Mouse (Mus musculus): ENCODE measurements around the gene Trim11. TPM values are rescaled to one million over a fixed set of nuclear protein-coding genes. Genes with fewer than 3 reads are reported as not detected.
A peak's percentile ranks its signal among the peaks of the same experiment; 100 is the strongest.

The Trim11 gene
- polyA plus RNA-seq, 1 experiment, result 1.0 TPM

GRCm38 (mm10) chr11:58954420-58955142 is 23.3 kb upstream of the Trim11 start, which contains the start of the genes Hist3h2a and Trim17:
Hist3h2a (plus strand) TSS chr11:58954685.
Trim17 (plus strand) TSS chr11:58954685.
- no peaks in the 10 kb centered on the region for H3K9me3 ChIP-seq (ENCODE audit: control insufficient read depth, low read length)
- peak within 1 kb of the TSS; percentile 86 for H3K4me3 ChIP-seq (replicated peaks)
- TF ChIP-seq GATA1 (IDR thresholded peaks at IDR 0.05; ENCODE audit: low read length), result 0 out of 2 replicates have a peak, but pooled peaks have one; percentile 32
- TF ChIP-seq TAL1 (IDR thresholded peaks at IDR 0.05; ENCODE audit: low read length), result no peak
- H3K4me1 ChIP-seq (ENCODE audit: control insufficient read depth), result peaks cover 48% of the 10 kb centered on the region
- H3K36me3 ChIP-seq (ENCODE audit: control insufficient read depth), result peaks cover 42% of the 10 kb centered on the region
- H3K27me3 ChIP-seq (ENCODE audit: control insufficient read depth), result peaks cover 33% of the 10 kb centered on the region

GRCm38 (mm10) chr11:58955143-58955867 is 22.6 kb upstream of the Trim11 start:
- peaks cover 53% of the 10 kb centered on the region for H3K4me1 ChIP-seq (ENCODE audit: control insufficient read depth)
- H3K9me3 ChIP-seq (ENCODE audit: control insufficient read depth, low read length), result no peaks in the 10 kb centered on the region
- peaks cover 28% of the 10 kb centered on the region for H3K27me3 ChIP-seq (ENCODE audit: control insufficient read depth)
- H3K36me3 ChIP-seq (ENCODE audit: control insufficient read depth), result peaks cover 42% of the 10 kb centered on the region
- TF ChIP-seq GATA1 (IDR thresholded peaks at IDR 0.05; ENCODE audit: low read length) (no peak), TAL1 (IDR thresholded peaks at IDR 0.05; ENCODE audit: low read length) (no peak)
- H3K4me3 ChIP-seq (replicated peaks), result peak overlapping the region; percentile 86

- H3K36me3 ChIP-seq (ENCODE audit: control insufficient read depth), result peaks cover 42% of the 10 kb centered on the region
- peak overlapping the region; percentile 86 for H3K4me3 ChIP-seq (replicated peaks)
- peaks cover 28% of the 10 kb centered on the region for H3K27me3 ChIP-seq (ENCODE audit: control insufficient read depth)
- peaks cover 55% of the 10 kb centered on the region for H3K4me1 ChIP-seq (ENCODE audit: control insufficient read depth)
- no peaks in the 10 kb centered on the region for H3K9me3 ChIP-seq (ENCODE audit: control insufficient read depth, low read length)
- TF ChIP-seq GATA1 (IDR thresholded peaks at IDR 0.05; ENCODE audit: low read length) (no peak), TAL1 (IDR thresholded peaks at IDR 0.05; ENCODE audit: low read length) (no peak)
Measured at GRCm38 (mm10) chr11:58955868-58956257, 22.0 kb upstream of the Trim11 start.

- H3K36me3 ChIP-seq (ENCODE audit: control insufficient read depth), result peaks cover 42% of the 10 kb centered on the region
- H3K4me3 ChIP-seq (replicated peaks), result peak overlapping the region; percentile 86
- peaks cover 30% of the 10 kb centered on the region for H3K27me3 ChIP-seq (ENCODE audit: control insufficient read depth)
- TF ChIP-seq TAL1 (IDR thresholded peaks at IDR 0.05; ENCODE audit: low read length) (no peak), GATA1 (IDR thresholded peaks at IDR 0.05; ENCODE audit: low read length) (no peak)
- peaks cover 14% of the 10 kb centered on the region for H3K9me3 ChIP-seq (ENCODE audit: control insufficient read depth, low read length)
- H3K4me1 ChIP-seq (ENCODE audit: control insufficient read depth), result peaks cover 63% of the 10 kb centered on the region
Measured at GRCm38 (mm10) chr11:58957226-58957914, 20.5 kb upstream of the Trim11 start.

GRCm38 (mm10) chr11:58958536-58958935 is 19.4 kb upstream of the Trim11 start:
- H3K27me3 ChIP-seq (ENCODE audit: control insufficient read depth), result peaks cover 35% of the 10 kb centered on the region
- peaks cover 59% of the 10 kb centered on the region for H3K4me1 ChIP-seq (ENCODE audit: control insufficient read depth)
- peaks cover 42% of the 10 kb centered on the region for H3K36me3 ChIP-seq (ENCODE audit: control insufficient read depth)
- TF ChIP-seq TAL1 (IDR thresholded peaks at IDR 0.05; ENCODE audit: low read length), result no peak
- no peak for TF ChIP-seq GATA1 (IDR thresholded peaks at IDR 0.05; ENCODE audit: low read length)
- peaks cover 16% of the 10 kb centered on the region for H3K9me3 ChIP-seq (ENCODE audit: control insufficient read depth, low read length)
- peak overlapping the region; percentile 76 for H3K4me3 ChIP-seq (replicated peaks)

GRCm38 (mm10) chr11:58959186-58959825 is 18.6 kb upstream of the Trim11 start:
- H3K36me3 ChIP-seq (ENCODE audit: control insufficient read depth), result peaks cover 42% of the 10 kb centered on the region
- peaks cover 58% of the 10 kb centered on the region for H3K4me1 ChIP-seq (ENCODE audit: control insufficient read depth)
- H3K27me3 ChIP-seq (ENCODE audit: control insufficient read depth), result peaks cover 41% of the 10 kb centered on the region
- H3K4me3 ChIP-seq (replicated peaks), result peak overlapping the region; percentile 76
- H3K9me3 ChIP-seq (ENCODE audit: control insufficient read depth, low read length), result peaks cover 16% of the 10 kb centered on the region
- no peak for TF ChIP-seq GATA1 (IDR thresholded peaks at IDR 0.05; ENCODE audit: low read length)
- no peak for TF ChIP-seq TAL1 (IDR thresholded peaks at IDR 0.05; ENCODE audit: low read length)

- Histone ChIP-seq H3K4me3 (replicated peaks) (peak overlapping the region; percentile 76), H3K27me3 (ENCODE audit: control insufficient read depth) (peaks cover 46% of the 10 kb centered on the region), H3K9me3 (ENCODE audit: control insufficient read depth, low read length) (peaks cover 16% of the 10 kb centered on the region), H3K4me1 (ENCODE audit: control insufficient read depth) (peaks cover 58% of the 10 kb centered on the region), H3K36me3 (ENCODE audit: control insufficient read depth) (peaks cover 39% of the 10 kb centered on the region)
- TF ChIP-seq GATA1 (IDR thresholded peaks at IDR 0.05; ENCODE audit: low read length), result no peak
- TF ChIP-seq TAL1 (IDR thresholded peaks at IDR 0.05; ENCODE audit: low read length), result no peak
Measured at GRCm38 (mm10) chr11:58959921-58960465, 17.9 kb upstream of the Trim11 start.

GRCm38 (mm10) chr11:58961364-58962177 is 16.3 kb upstream of the Trim11 start:
- H3K36me3 ChIP-seq (ENCODE audit: control insufficient read depth), result peaks cover 25% of the 10 kb centered on the region
- H3K4me1 ChIP-seq (ENCODE audit: control insufficient read depth), result peaks cover 50% of the 10 kb centered on the region
- H3K9me3 ChIP-seq (ENCODE audit: control insufficient read depth, low read length), result peaks cover 16% of the 10 kb centered on the region
- no peak overlapping the region for H3K4me3 ChIP-seq (replicated peaks)
- peaks cover 50% of the 10 kb centered on the region for H3K27me3 ChIP-seq (ENCODE audit: control insufficient read depth)
- TF ChIP-seq TAL1 (IDR thresholded peaks at IDR 0.05; ENCODE audit: low read length) (no peak), GATA1 (IDR thresholded peaks at IDR 0.05; ENCODE audit: low read length) (no peak)

Measured in erythroblast, embryonic 14.5 days (primary cell).